Mouse (Mus musculus) MEL (cell line): ENCODE measurements around the gene Nepro. TPM values are rescaled to one million over a fixed set of nuclear protein-coding genes. Genes with fewer than 3 reads are reported as not detected.

Source experiments
- DNase-seq: peaks from one replicate; pipeline ENCODE4 v3.0.0; 2011; ENCODE audit warnings: low read depth, low spot score
- H3K27ac ChIP-seq: 2 replicates; pipeline ENCODE4 v1.5.1; 2012; ENCODE audit warnings: low read depth, mild to moderate bottlenecking, control low read depth, low read length, moderate library complexity; ENCODE audit not compliant: control insufficient read depth
- H3K27me3 ChIP-seq, 2 experiments: fragments of 150-350 bp in 1 of 2; sonication (generic) in 1 of 2; 2 replicates each; pipeline ENCODE4 v1.6.1; 2012; ENCODE audit warnings: low read length in 2 of 2, mild to moderate bottlenecking in 2 of 2, improper control_type of control experiment in 1 of 2, moderate library complexity in 1 of 2; ENCODE audit not compliant: insufficient read depth in 2 of 2, control insufficient read depth in 1 of 2
- H3K36me3 ChIP-seq, 2 experiments: 2 replicates each; pipeline ENCODE4 v1.6.1; 2012 to 2014; ENCODE audit warnings: low read length in 2 of 2, improper control_type of control experiment in 1 of 2, inconsistent platforms in 1 of 2, mild to moderate bottlenecking in 1 of 2; ENCODE audit not compliant: insufficient read depth in 2 of 2, control insufficient read depth in 1 of 2
- H3K4me1 ChIP-seq, 2 experiments: fragments of 150-350 bp in 1 of 2; sonication (generic) in 1 of 2; 2 replicates each; pipeline ENCODE4 v1.6.1; 2012; ENCODE audit warnings: low read length in 2 of 2, improper control_type of control experiment in 1 of 2, mild to moderate bottlenecking in 1 of 2; ENCODE audit not compliant: insufficient read depth in 2 of 2, control insufficient read depth in 1 of 2
- H3K4me3 ChIP-seq, 2 experiments: fragments of 150-350 bp in 1 of 2; sonication (generic) in 1 of 2; 2 replicates each; pipeline ENCODE4 v1.5.1; 2012; ENCODE audit warnings: low read depth in 2 of 2, low read length in 2 of 2, mild to moderate bottlenecking in 2 of 2, moderate library complexity in 2 of 2, control low read depth in 1 of 2, improper control_type of control experiment in 1 of 2; ENCODE audit not compliant: control insufficient read depth in 1 of 2, insufficient read depth in 1 of 2
- H3K79me2 ChIP-seq: 2 replicates; pipeline ENCODE4 v1.6.1; 2012; ENCODE audit warnings: mild to moderate bottlenecking, low read length, moderate library complexity; ENCODE audit not compliant: control insufficient read depth, poor library complexity, insufficient read depth
- H3K9ac ChIP-seq: 2 replicates; pipeline ENCODE4 v1.6.1; 2012; ENCODE audit warnings: low read depth, mild to moderate bottlenecking, control low read depth, low read length, moderate library complexity; ENCODE audit not compliant: control insufficient read depth, poor library complexity, severe bottlenecking
- H3K9me3 ChIP-seq: fragments of 150-350 bp; sonication (generic); replicated peaks from 2 replicates; pipeline ENCODE4 v1.6.1; 2012; ENCODE audit warnings: mild to moderate bottlenecking, low read length, improper control_type of control experiment, moderate library complexity; ENCODE audit not compliant: insufficient read depth
- BHLHE40 ChIP-seq: IDR thresholded peaks from 2 replicates; pipeline ENCODE4 v1.6.1; 2012; ENCODE audit warnings: low read depth, mild to moderate bottlenecking, inconsistent platforms, low read length, improper control_type of control experiment, borderline replicate concordance
- CHD1 ChIP-seq: IDR thresholded peaks from 2 replicates; pipeline ENCODE4 v1.6.1; 2012; ENCODE audit warnings: low read depth, mild to moderate bottlenecking, inconsistent platforms, low read length, improper control_type of control experiment
- CHD2 ChIP-seq: IDR thresholded peaks from 2 replicates; pipeline ENCODE4 v1.6.1; 2011; ENCODE audit warnings: low read length, improper control_type of control experiment
- CTCF ChIP-seq, 3 experiments: IDR thresholded peaks in 2 of 3; conservative IDR thresholded peaks in 1 of 3; 2 replicates each; pipeline ENCODE4 v1.5.1; 2011 to 2012; ENCODE audit warnings: low read length in 3 of 3, low read depth in 2 of 3, mild to moderate bottlenecking in 2 of 3, improper control_type of control experiment in 1 of 3, inconsistent platforms in 1 of 3, mixed read lengths in 1 of 3, moderate library complexity in 1 of 3; ENCODE audit not compliant: control insufficient read depth in 1 of 3, insufficient read depth in 1 of 3, poor library complexity in 1 of 3, severe bottlenecking in 1 of 3
- ETS1 ChIP-seq: IDR thresholded peaks from 2 replicates; pipeline ENCODE4 v1.6.1; 2012; ENCODE audit warnings: low read depth, mild to moderate bottlenecking, inconsistent platforms, low read length, improper control_type of control experiment, moderate library complexity
- GATA1 ChIP-seq: IDR thresholded peaks from 2 replicates; pipeline ENCODE4 v1.6.1; 2011; ENCODE audit warnings: low read depth, low read length, improper control_type of control experiment
- HCFC1 ChIP-seq: IDR thresholded peaks from 2 replicates; pipeline ENCODE4 v1.6.1; 2012; ENCODE audit warnings: low read depth, mild to moderate bottlenecking, inconsistent platforms, low read length, improper control_type of control experiment, moderate library complexity
- JUND ChIP-seq: IDR thresholded peaks from 2 replicates; pipeline ENCODE4 v1.6.1; 2011; ENCODE audit warnings: low read depth, mild to moderate bottlenecking, improper control_type of control experiment, low read length
- KAT2A ChIP-seq: conservative IDR thresholded peaks from 2 replicates; pipeline ENCODE4 v1.6.1; 2012; ENCODE audit warnings: low read depth, low read length, improper control_type of control experiment, inconsistent platforms
- MAZ ChIP-seq: IDR thresholded peaks from 2 replicates; pipeline ENCODE4 v1.6.1; 2012; ENCODE audit warnings: low read depth, mild to moderate bottlenecking, inconsistent platforms, low read length, improper control_type of control experiment
- MYB ChIP-seq: IDR thresholded peaks from 2 replicates; pipeline ENCODE4 v1.6.1; 2011; ENCODE audit warnings: mild to moderate bottlenecking, low read depth, low read length, improper control_type of control experiment
- NRF1 ChIP-seq: IDR thresholded peaks from 2 replicates; pipeline ENCODE4 v1.6.1; 2014; ENCODE audit warnings: low read depth, mild to moderate bottlenecking, inconsistent platforms, low read length, improper control_type of control experiment, moderate library complexity; ENCODE audit not compliant: poor library complexity, insufficient read depth, severe bottlenecking
- POLR2AphosphoS5 ChIP-seq: IDR thresholded peaks from 2 replicates; pipeline ENCODE4 v1.6.1; 2012; ENCODE audit warnings: low read depth, borderline replicate concordance, mild to moderate bottlenecking, inconsistent platforms, low read length, moderate library complexity, mixed read lengths
- RAD21 ChIP-seq: IDR thresholded peaks from 2 replicates; pipeline ENCODE4 v1.6.1; 2011; ENCODE audit warnings: mild to moderate bottlenecking, low read depth, low read length, improper control_type of control experiment
- RCOR1 ChIP-seq: IDR thresholded peaks from 2 replicates; pipeline ENCODE4 v1.6.1; 2012; ENCODE audit warnings: low read depth, mild to moderate bottlenecking, inconsistent platforms, low read length, improper control_type of control experiment
- SMC3 ChIP-seq: IDR thresholded peaks from 2 replicates; pipeline ENCODE4 v1.6.1; 2011; ENCODE audit warnings: low read depth, low read length, improper control_type of control experiment
- TAL1 ChIP-seq: IDR thresholded peaks from 2 replicates; pipeline ENCODE4 v1.6.1; 2012; ENCODE audit warnings: mild to moderate bottlenecking, inconsistent platforms, low read length, moderate library complexity, mixed read lengths
- USF2 ChIP-seq, 2 experiments: IDR thresholded peaks; 2 replicates each; pipeline ENCODE4 v1.6.1; 2011 to 2012; ENCODE audit warnings: improper control_type of control experiment in 2 of 2, low read length in 2 of 2, borderline replicate concordance in 1 of 2, inconsistent platforms in 1 of 2, low read depth in 1 of 2, mild to moderate bottlenecking in 1 of 2; ENCODE audit not compliant: insufficient read depth in 1 of 2
- ZC3H11A ChIP-seq: IDR thresholded peaks from 2 replicates; pipeline ENCODE4 v1.6.1; 2012; ENCODE audit warnings: low read depth, mild to moderate bottlenecking, inconsistent platforms, low read length, improper control_type of control experiment
- ZKSCAN1 ChIP-seq: IDR thresholded peaks from 2 replicates; pipeline ENCODE4 v1.6.1; 2012; ENCODE audit warnings: low read depth, mild to moderate bottlenecking, inconsistent platforms, low read length, improper control_type of control experiment, moderate library complexity
- ZMIZ1 ChIP-seq: IDR thresholded peaks from 2 replicates; pipeline ENCODE4 v1.6.1; 2012; ENCODE audit warnings: low read depth, mild to moderate bottlenecking, inconsistent platforms, low read length, improper control_type of control experiment, moderate library complexity
- polyA plus RNA-seq, 2 experiments: library from polyadenylated mRNA; stranded (reverse) in 1 of 2; unstranded in 1 of 2; fragments of >175 nt in 1 of 2; fragments of >200 nt in 1 of 2; gene quantifications; 2 replicates each; pipeline versions ENCODE4 v1.2.1 to v1.2.4; 2012; ENCODE audit warnings: low replicate concordance in 2 of 2, low read depth in 1 of 2; ENCODE audit not compliant: insufficient read length in 2 of 2, insufficient read depth in 1 of 2, missing spikeins in 1 of 2
- total RNA-seq: library from RNA; depleted of rRNA; stranded (reverse); fragments of 300-350 nt; gene quantifications from 2 replicates; pipeline ENCODE4 v1.2.3, GENCODE M21; 2012

Nepro gene
- total and polyA plus RNA-seq, 3 experiments = 8.8 to 20.8 TPM; not detected in 1

GRCm38 (mm10) chr16:44724083-44724787, at the start of gene Nepro (continued):
- TF ChIP-seq ZC3H11A (no peak), RCOR1 (no peak), GATA1 (no peak), KAT2A (no peak; the same call in 1 of the 2 replicates)

- Histone ChIP-seq H3K4me1 (no peaks in the 10 kb centered on the region), H3K9me3 (no peaks in the 10 kb centered on the region)
- no peak for DNase-seq
- TF ChIP-seq MAZ (no peak), CHD2 (no peak), CHD1 (no peak), RAD21 (no peak), JUND (no peak), USF2 (IDR thresholded peaks at IDR 0.05; ENCODE audit: borderline replicate concordance in 1 of 2, insufficient read depth in 1 of 2, low read depth in 1 of 2, low read length in 2 of 2) (no peak), CTCF (IDR thresholded peaks at IDR 0.05 in 2 of 3, conservative IDR thresholded peaks at IDR 0.05 in 1 of 3; ENCODE audit: control insufficient read depth in 1 of 3, insufficient read depth in 1 of 3, low read depth in 2 of 3, low read length in 3 of 3, poor library complexity in 1 of 3, severe bottlenecking in 1 of 3) (no peak), ZMIZ1 (no peak), POLR2AphosphoS5 (no peak), SMC3 (no peak), BHLHE40 (no peak), ZKSCAN1 (no peak)
- TF ChIP-seq, all 39 proteins: peak for 0
- H3K9ac ChIP-seq = no peak overlapping the region
- H3K27ac ChIP-seq = no peak overlapping the region
- no peaks in the 10 kb centered on the region for H3K36me3 ChIP-seq
- H3K4me3 ChIP-seq = no peak overlapping the region
- H3K79me2 ChIP-seq = no peaks in the 10 kb centered on the region
- peaks cover 4 to 6% of the 10 kb centered on the region in 2 experiments; a peak in 3 of 4 replicates for H3K27me3 ChIP-seq
Measured at GRCm38 (mm10) chr16:44676357-44676756, 47.7 kb upstream of the Nepro start.

GRCm38 (mm10) chr16:44679082-44679481, 45.0 kb upstream of the Nepro start:
- no peak overlapping the region for H3K9ac ChIP-seq
- no peaks in the 10 kb centered on the region for H3K36me3 ChIP-seq
- no peak for DNase-seq
- peaks cover 4% of the 10 kb centered on the region in 2 experiments; a peak in 3 of 4 replicates for H3K27me3 ChIP-seq
- H3K79me2 ChIP-seq = no peaks in the 10 kb centered on the region
- no peak overlapping the region for H3K4me3 ChIP-seq
- H3K9me3 ChIP-seq = no peaks in the 10 kb centered on the region
- TF ChIP-seq HCFC1 (no peak), CHD1 (no peak), ETS1 (no peak), MYB (no peak), NRF1 (no peak), TAL1 (no peak)
- TF ChIP-seq, all 39 proteins: peak for 0
- H3K27ac ChIP-seq = no peak overlapping the region
- no peaks in the 10 kb centered on the region for H3K4me1 ChIP-seq
